Mouse (Mus musculus): ENCODE results near the gene Zfp866. TPM values are rescaled to one million over a fixed set of nuclear protein-coding genes. Genes with fewer than 3 reads are reported as not detected.

Gene Zfp866
- polyA plus RNA-seq, 1 experiment: 24.4 TPM

DNA sequence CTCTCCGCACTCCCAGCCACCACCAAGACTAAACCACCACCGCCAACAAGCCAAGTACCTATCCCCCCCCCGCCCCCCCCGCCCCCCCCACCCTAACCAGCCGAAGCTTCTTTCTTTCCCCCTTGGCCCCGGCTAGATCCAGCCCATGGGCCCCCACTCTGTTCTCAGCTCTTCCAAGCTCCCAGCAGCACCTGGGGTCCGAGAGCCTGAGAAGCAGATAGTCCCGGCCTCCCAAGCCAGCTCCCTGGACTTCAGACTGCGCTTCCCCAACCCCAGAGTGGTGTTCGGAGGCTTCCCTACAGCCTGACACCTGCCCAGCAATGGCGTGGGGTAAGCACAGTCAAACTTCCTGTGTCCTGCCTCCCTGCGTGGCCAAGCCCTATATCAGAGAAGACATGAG lies 13.9 kb downstream of the Zfp866 start:
- no peak for DNase-seq
- no peak overlapping the region for H3K4me3 ChIP-seq (ENCODE audit: control insufficient read depth, insufficient read depth, low read length)
- TF ChIP-seq CTCF (IDR thresholded peaks at IDR 0.05; ENCODE audit: borderline replicate concordance, control insufficient read depth, extremely low read depth, insufficient read depth, low read length, poor library complexity): no peak
- H3K27ac ChIP-seq (ENCODE audit: control insufficient read depth, insufficient read depth, low read length): no peak overlapping the region
- H3K27me3 ChIP-seq (ENCODE audit: control insufficient read depth, insufficient read depth, low read length): no peaks in the 10 kb centered on the region
- H3K36me3 ChIP-seq (ENCODE audit: control insufficient read depth, insufficient read depth, low read length): no peaks in the 10 kb centered on the region
- peaks cover 5% of the 10 kb centered on the region; the same call in 1 of the 2 replicates for H3K4me1 ChIP-seq (replicated peaks; ENCODE audit: control insufficient read depth, insufficient read depth, low read length)
- 91% methylated on average over 12 of the region's 12 CpGs for WGBS

DNA sequence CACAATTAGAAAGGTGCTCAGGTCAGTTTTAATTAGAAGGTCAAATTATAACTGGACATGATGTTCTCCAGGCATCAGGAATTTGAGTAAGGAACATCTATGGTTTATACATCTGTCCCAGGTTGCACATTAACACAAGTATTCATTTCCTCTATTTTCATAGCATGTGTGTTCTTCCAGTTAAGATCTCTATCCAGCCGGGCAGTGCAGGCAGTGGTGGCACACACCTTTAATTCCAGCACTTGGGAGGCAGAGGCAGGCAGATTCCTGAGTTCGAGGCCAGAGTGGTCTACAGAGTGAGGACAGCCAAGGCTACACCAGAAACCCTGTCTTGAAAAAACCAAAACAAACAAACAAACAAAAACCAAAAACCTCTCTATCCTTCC lies 15.8 kb downstream of the Zfp866 start:
- no peak for TF ChIP-seq CTCF (IDR thresholded peaks at IDR 0.05; ENCODE audit: borderline replicate concordance, control insufficient read depth, extremely low read depth, insufficient read depth, low read length, poor library complexity)
- no peak for TF ChIP-seq POLR2A (IDR thresholded peaks at IDR 0.05; ENCODE audit: control insufficient read depth, extremely low read depth, insufficient read depth, low read length, poor library complexity)
- H3K27ac ChIP-seq (ENCODE audit: control insufficient read depth, insufficient read depth, low read length): 0 out of 2 replicates have a peak overlapping the region, but pooled peaks have one; percentile 15
- H3K4me1 ChIP-seq (replicated peaks; ENCODE audit: control insufficient read depth, insufficient read depth, low read length): peaks cover 5% of the 10 kb centered on the region; the same call in 1 of the 2 replicates

DNA sequence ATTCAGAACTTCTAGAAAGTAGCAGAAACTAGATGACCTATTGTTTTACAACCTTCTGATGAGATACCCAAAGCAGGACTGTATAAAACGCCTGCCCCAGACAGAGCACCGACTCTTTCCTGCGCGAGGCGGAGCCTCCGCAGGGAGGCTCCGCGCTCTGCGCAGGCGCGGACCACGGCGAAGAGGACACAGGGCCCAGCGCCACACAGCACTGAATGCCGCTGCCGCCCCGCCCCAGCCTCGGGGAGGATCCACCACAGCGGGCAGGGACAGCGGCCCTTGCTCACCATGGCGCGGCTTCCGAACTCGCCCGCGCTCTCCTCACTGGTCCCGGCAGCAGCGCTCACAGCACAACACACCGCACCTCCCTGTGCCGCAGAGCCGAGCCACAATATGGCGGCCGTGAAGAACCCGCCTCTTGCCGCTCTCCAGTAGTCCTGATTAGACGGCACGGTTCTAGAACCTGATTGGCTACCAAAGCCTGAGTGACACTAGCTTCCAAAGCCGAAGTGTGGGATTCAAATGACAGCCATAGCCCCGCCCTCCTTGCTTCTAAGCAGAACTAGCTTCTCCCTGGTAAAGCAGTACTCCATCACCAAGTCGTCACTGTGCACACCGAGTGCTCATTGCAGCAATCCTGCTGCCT lies 16.4 kb downstream of the Zfp866 start, which contains the start of gene Gm20422:
Gene Gm20422, minus strand, starts transcription at position 384 of the 646 bp plus-strand sequence.
- 0 out of 2 replicates have a peak, but pooled peaks have one; percentile 61 for TF ChIP-seq CTCF (IDR thresholded peaks at IDR 0.05; ENCODE audit: borderline replicate concordance, control insufficient read depth, extremely low read depth, insufficient read depth, low read length, poor library complexity)
- peak; percentile 91 for TF ChIP-seq POLR2A (IDR thresholded peaks at IDR 0.05; ENCODE audit: control insufficient read depth, extremely low read depth, insufficient read depth, low read length, poor library complexity)
- Histone ChIP-seq H3K4me1 (replicated peaks; ENCODE audit: control insufficient read depth, insufficient read depth, low read length) (peaks cover 5% of the 10 kb centered on the region; the same call in 1 of the 2 replicates), H3K27ac (ENCODE audit: control insufficient read depth, insufficient read depth, low read length) (peak within 1 kb of the TSS; percentile 76), H3K4me3 (ENCODE audit: control insufficient read depth, insufficient read depth, low read length) (peak within 1 kb of the TSS; percentile 68), H3K36me3 (ENCODE audit: control insufficient read depth, insufficient read depth, low read length) (no peaks in the 10 kb centered on the region), H3K27me3 (ENCODE audit: control insufficient read depth, insufficient read depth, low read length) (no peaks in the 10 kb centered on the region)
- under 1% methylated on average over 41 of the region's 41 CpGs for WGBS
- peak; percentile 85 for DNase-seq

More for the DNA sequence above, 15.8 kb downstream of the Zfp866 start:
- 43% methylated on average over 2 of the region's 2 CpGs for WGBS
- H3K4me3 ChIP-seq (ENCODE audit: control insufficient read depth, insufficient read depth, low read length): no peak overlapping the region
- no peaks in the 10 kb centered on the region for H3K36me3 ChIP-seq (ENCODE audit: control insufficient read depth, insufficient read depth, low read length)
- no peaks in the 10 kb centered on the region for H3K27me3 ChIP-seq (ENCODE audit: control insufficient read depth, insufficient read depth, low read length)
- DNase-seq: no peak

DNA sequence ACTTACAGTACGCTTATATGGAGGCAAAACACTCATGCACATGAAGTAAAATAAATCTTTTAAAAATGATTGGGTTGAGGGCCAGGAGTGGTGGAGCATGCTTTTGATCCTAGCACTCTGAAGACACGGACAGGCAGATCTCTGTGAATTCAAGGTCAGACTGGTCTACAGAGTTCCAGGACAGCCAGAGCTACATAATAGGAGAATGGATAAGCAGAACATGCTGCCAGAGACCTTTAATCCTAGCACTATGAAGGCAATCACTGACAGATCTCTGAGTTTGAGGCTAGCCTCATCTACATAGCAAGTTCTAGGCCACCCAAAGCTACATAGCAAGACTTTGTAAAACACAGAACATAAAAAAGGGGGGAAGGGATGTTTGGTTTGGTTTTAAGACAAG lies 18.9 kb downstream of the Zfp866 start:
- WGBS: 96% methylated on average over 2 of the region's 2 CpGs

DNA sequence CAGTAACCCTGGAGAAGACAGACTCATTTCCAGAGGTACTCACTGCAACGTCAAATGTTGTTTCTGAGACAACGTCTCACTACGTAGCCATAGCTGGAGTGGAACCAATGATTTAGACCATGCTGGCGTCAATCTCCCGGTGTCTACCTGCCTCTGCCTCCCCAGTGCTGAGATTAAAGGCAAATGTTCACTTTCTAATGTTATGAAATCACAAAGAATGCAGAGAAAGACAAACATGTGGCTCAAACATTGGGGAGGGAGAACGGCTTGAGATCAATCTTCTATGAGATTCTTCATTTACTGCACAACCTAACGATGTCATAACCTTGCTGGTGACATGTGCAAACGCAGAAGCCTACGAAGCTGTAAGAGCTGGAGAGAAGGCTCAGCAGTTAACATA lies 19.8 kb downstream of the Zfp866 start:
- H3K4me1 ChIP-seq (replicated peaks; ENCODE audit: control insufficient read depth, insufficient read depth, low read length): peaks cover 5% of the 10 kb centered on the region; the same call in 1 of the 2 replicates
- DNase-seq: no peak

More for the DNA sequence above, 18.9 kb downstream of the Zfp866 start:
- TF ChIP-seq POLR2A (IDR thresholded peaks at IDR 0.05; ENCODE audit: control insufficient read depth, extremely low read depth, insufficient read depth, low read length, poor library complexity) (no peak), CTCF (IDR thresholded peaks at IDR 0.05; ENCODE audit: borderline replicate concordance, control insufficient read depth, extremely low read depth, insufficient read depth, low read length, poor library complexity) (no peak)
- no peaks in the 10 kb centered on the region for H3K27me3 ChIP-seq (ENCODE audit: control insufficient read depth, insufficient read depth, low read length)
- H3K36me3 ChIP-seq (ENCODE audit: control insufficient read depth, insufficient read depth, low read length): peaks cover 19% of the 10 kb centered on the region
- peaks cover 5% of the 10 kb centered on the region; the same call in 1 of the 2 replicates for H3K4me1 ChIP-seq (replicated peaks; ENCODE audit: control insufficient read depth, insufficient read depth, low read length)
- no peak overlapping the region for H3K4me3 ChIP-seq (ENCODE audit: control insufficient read depth, insufficient read depth, low read length)
- H3K27ac ChIP-seq (ENCODE audit: control insufficient read depth, insufficient read depth, low read length): no peak overlapping the region
- no peak for DNase-seq

DNA sequence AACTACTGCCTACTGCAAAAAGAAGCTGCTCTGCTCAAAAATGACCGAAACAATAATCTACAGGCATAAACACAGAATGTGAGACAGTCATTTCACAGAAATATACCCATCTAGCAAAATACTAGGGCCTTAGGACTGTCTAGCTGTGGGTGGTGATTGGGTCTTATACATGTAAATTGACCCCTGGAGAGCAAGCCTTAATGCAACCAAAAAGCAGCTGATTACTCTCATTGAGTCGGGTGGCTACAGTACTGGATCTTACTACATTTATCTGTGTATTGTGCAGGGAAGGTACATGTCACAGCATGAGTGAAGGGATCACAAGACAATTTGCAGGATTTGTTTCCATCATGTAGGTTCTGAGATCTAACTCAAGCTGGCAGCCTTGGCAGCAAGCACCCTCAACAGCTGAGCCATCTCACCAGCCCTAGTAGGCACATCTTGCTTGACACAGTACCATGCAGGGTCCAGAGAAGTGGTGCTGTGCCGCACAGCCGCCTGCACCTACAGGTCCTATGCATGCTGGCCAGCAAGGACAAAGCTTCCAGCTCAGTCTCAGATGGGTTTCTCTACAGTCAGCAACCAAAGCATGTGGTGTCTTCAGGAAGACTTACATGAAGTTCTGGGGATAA lies 29.0 kb downstream of the Zfp866 start:
- no peak for DNase-seq
- H3K36me3 ChIP-seq (ENCODE audit: control insufficient read depth, insufficient read depth, low read length): peaks cover 37% of the 10 kb centered on the region
- no peak overlapping the region for H3K27ac ChIP-seq (ENCODE audit: control insufficient read depth, insufficient read depth, low read length)
- TF ChIP-seq CTCF (IDR thresholded peaks at IDR 0.05; ENCODE audit: borderline replicate concordance, control insufficient read depth, extremely low read depth, insufficient read depth, low read length, poor library complexity) (no peak), POLR2A (IDR thresholded peaks at IDR 0.05; ENCODE audit: control insufficient read depth, extremely low read depth, insufficient read depth, low read length, poor library complexity) (no peak)
- 95% methylated on average over 4 of the region's 4 CpGs for WGBS
- no peak overlapping the region for H3K4me3 ChIP-seq (ENCODE audit: control insufficient read depth, insufficient read depth, low read length)
- no peaks in the 10 kb centered on the region for H3K27me3 ChIP-seq (ENCODE audit: control insufficient read depth, insufficient read depth, low read length)
- no peaks in the 10 kb centered on the region for H3K4me1 ChIP-seq (replicated peaks; ENCODE audit: control insufficient read depth, insufficient read depth, low read length)

More for the DNA sequence above, 19.8 kb downstream of the Zfp866 start:
- no peaks in the 10 kb centered on the region for H3K27me3 ChIP-seq (ENCODE audit: control insufficient read depth, insufficient read depth, low read length)
- H3K36me3 ChIP-seq (ENCODE audit: control insufficient read depth, insufficient read depth, low read length): peaks cover 28% of the 10 kb centered on the region
- no peak overlapping the region for H3K27ac ChIP-seq (ENCODE audit: control insufficient read depth, insufficient read depth, low read length)
- H3K4me3 ChIP-seq (ENCODE audit: control insufficient read depth, insufficient read depth, low read length): no peak overlapping the region
- 96% methylated on average over 9 of the region's 9 CpGs for WGBS
- TF ChIP-seq CTCF (IDR thresholded peaks at IDR 0.05; ENCODE audit: borderline replicate concordance, control insufficient read depth, extremely low read depth, insufficient read depth, low read length, poor library complexity) (no peak), POLR2A (IDR thresholded peaks at IDR 0.05; ENCODE audit: control insufficient read depth, extremely low read depth, insufficient read depth, low read length, poor library complexity) (no peak)

Data from thymus, adult 2 months (tissue).